Mouse (Mus musculus): ENCODE results near the gene P2ry10.
"Not testable (repeated sequence)": the region's sequence is repeated elsewhere in the genome, so short reads cannot be mapped to it uniquely, and the experiment has no call there.

P2ry10 gene

GRCm38 (mm10) chrX:107088177-107088576 is at the start of gene P2ry10:
Gene P2ry10 (plus strand): TSS chrX:107088492.
- DNase-seq (ENCODE audit: low spot score), result no peak

GRCm38 (mm10) chrX:107039146-107039545 is 49.1 kb upstream of the P2ry10 start:
- no peak for DNase-seq (ENCODE audit: low spot score)

- no peak for DNase-seq (ENCODE audit: low spot score)
Observed at GRCm38 (mm10) chrX:107039635-107040034, 48.7 kb upstream of the P2ry10 start.

- no peak for DNase-seq (ENCODE audit: low spot score)
Observed at GRCm38 (mm10) chrX:107042367-107042766, 45.9 kb upstream of the P2ry10 start.

GRCm38 (mm10) chrX:107083407-107083806 is 4.9 kb upstream of the P2ry10 start:
- DNase-seq (ENCODE audit: low spot score), result not testable (repeated sequence)

GRCm38 (mm10) chrX:107084320-107084719 is 4.0 kb upstream of the P2ry10 start:
- DNase-seq (ENCODE audit: low spot score), result no peak

GRCm38 (mm10) chrX:107089131-107089530 is 839 bp downstream of the P2ry10 start:
- DNase-seq (ENCODE audit: low spot score), result no peak

- DNase-seq (ENCODE audit: low spot score), result no peak
Observed at GRCm38 (mm10) chrX:107089930-107090329, 1.6 kb downstream of the P2ry10 start.

GRCm38 (mm10) chrX:107095633-107096032 is 7.3 kb downstream of the P2ry10 start:
- DNase-seq (ENCODE audit: low spot score), result no peak

GRCm38 (mm10) chrX:107116333-107116732 is 28.0 kb downstream of the P2ry10 start:
- no peak for DNase-seq (ENCODE audit: low spot score)

- no peak for DNase-seq (ENCODE audit: low spot score)
Observed at GRCm38 (mm10) chrX:107116987-107117386, 28.7 kb downstream of the P2ry10 start.

- no peak for DNase-seq (ENCODE audit: low spot score)
Observed at GRCm38 (mm10) chrX:107143184-107143583, 54.9 kb downstream of the P2ry10 start.

- DNase-seq (ENCODE audit: low spot score), result no peak
Observed at GRCm38 (mm10) chrX:107143930-107144329, 55.6 kb downstream of the P2ry10 start.

GRCm38 (mm10) chrX:107148681-107149080 is 60.4 kb downstream of the P2ry10 start, which contains the start of gene P2ry10b:
Gene P2ry10b (plus strand): TSS chrX:107148927.
- no peak for DNase-seq (ENCODE audit: low spot score)

GRCm38 (mm10) chrX:107149391-107149993 is 61.2 kb downstream of the P2ry10 start:
- no peak for DNase-seq (ENCODE audit: low spot score)

- no peak for DNase-seq (ENCODE audit: low spot score)
Observed at GRCm38 (mm10) chrX:107150027-107150426, 61.7 kb downstream of the P2ry10 start.

GRCm38 (mm10) chrX:107150752-107151515 is 62.6 kb downstream of the P2ry10 start:
- DNase-seq (ENCODE audit: low spot score), result no peak
